Mouse (Mus musculus) MEL (cell line): ENCODE measurements around the gene Gm6020. TPM values are rescaled to one million over a fixed set of nuclear protein-coding genes. Genes with fewer than 3 reads are reported as not detected.
A peak's percentile ranks its signal among the peaks of the same experiment; 100 is the strongest.

Experiments
- DNase-seq: peaks from one replicate; pipeline ENCODE4 v3.0.0; 2011; ENCODE audit warnings: low read depth, low spot score
- H3K27ac ChIP-seq: 2 replicates; pipeline ENCODE4 v1.5.1; 2012; ENCODE audit warnings: low read depth, mild to moderate bottlenecking, control low read depth, low read length, moderate library complexity; ENCODE audit not compliant: control insufficient read depth
- H3K27me3 ChIP-seq, 2 experiments: fragments of 150-350 bp in 1 of 2; sonication (generic) in 1 of 2; 2 replicates each; pipeline ENCODE4 v1.6.1; 2012; ENCODE audit warnings: low read length in 2 of 2, mild to moderate bottlenecking in 2 of 2, improper control_type of control experiment in 1 of 2, moderate library complexity in 1 of 2; ENCODE audit not compliant: insufficient read depth in 2 of 2, control insufficient read depth in 1 of 2
- H3K36me3 ChIP-seq, 2 experiments: 2 replicates each; pipeline ENCODE4 v1.6.1; 2012 to 2014; ENCODE audit warnings: low read length in 2 of 2, improper control_type of control experiment in 1 of 2, inconsistent platforms in 1 of 2, mild to moderate bottlenecking in 1 of 2; ENCODE audit not compliant: insufficient read depth in 2 of 2, control insufficient read depth in 1 of 2
- H3K4me1 ChIP-seq, 2 experiments: fragments of 150-350 bp in 1 of 2; sonication (generic) in 1 of 2; 2 replicates each; pipeline ENCODE4 v1.6.1; 2012; ENCODE audit warnings: low read length in 2 of 2, improper control_type of control experiment in 1 of 2, mild to moderate bottlenecking in 1 of 2; ENCODE audit not compliant: insufficient read depth in 2 of 2, control insufficient read depth in 1 of 2
- H3K4me3 ChIP-seq, 2 experiments: fragments of 150-350 bp in 1 of 2; sonication (generic) in 1 of 2; 2 replicates each; pipeline ENCODE4 v1.5.1; 2012; ENCODE audit warnings: low read depth in 2 of 2, low read length in 2 of 2, mild to moderate bottlenecking in 2 of 2, moderate library complexity in 2 of 2, control low read depth in 1 of 2, improper control_type of control experiment in 1 of 2; ENCODE audit not compliant: control insufficient read depth in 1 of 2, insufficient read depth in 1 of 2
- H3K79me2 ChIP-seq: 2 replicates; pipeline ENCODE4 v1.6.1; 2012; ENCODE audit warnings: mild to moderate bottlenecking, low read length, moderate library complexity; ENCODE audit not compliant: control insufficient read depth, poor library complexity, insufficient read depth
- H3K9ac ChIP-seq: 2 replicates; pipeline ENCODE4 v1.6.1; 2012; ENCODE audit warnings: low read depth, mild to moderate bottlenecking, control low read depth, low read length, moderate library complexity; ENCODE audit not compliant: control insufficient read depth, poor library complexity, severe bottlenecking
- H3K9me3 ChIP-seq: fragments of 150-350 bp; sonication (generic); replicated peaks from 2 replicates; pipeline ENCODE4 v1.6.1; 2012; ENCODE audit warnings: mild to moderate bottlenecking, low read length, improper control_type of control experiment, moderate library complexity; ENCODE audit not compliant: insufficient read depth
- CHD1 ChIP-seq: IDR thresholded peaks from 2 replicates; pipeline ENCODE4 v1.6.1; 2012; ENCODE audit warnings: low read depth, mild to moderate bottlenecking, inconsistent platforms, low read length, improper control_type of control experiment
- E2F4 ChIP-seq: IDR thresholded peaks from 2 replicates; pipeline ENCODE4 v1.6.1; 2011; ENCODE audit warnings: low read depth, low read length, improper control_type of control experiment, borderline replicate concordance
- EP300 ChIP-seq, 2 experiments: IDR thresholded peaks; 2 replicates each; pipeline ENCODE4 v1.6.1; 2011; ENCODE audit warnings: improper control_type of control experiment in 2 of 2, low read length in 2 of 2, low read depth in 1 of 2, mild to moderate bottlenecking in 1 of 2
- GABPA ChIP-seq: IDR thresholded peaks from 2 replicates; pipeline ENCODE4 v1.6.1; 2012; ENCODE audit warnings: low read depth, mild to moderate bottlenecking, inconsistent platforms, low read length, improper control_type of control experiment, moderate library complexity
- GATA1 ChIP-seq: IDR thresholded peaks from 2 replicates; pipeline ENCODE4 v1.6.1; 2011; ENCODE audit warnings: low read depth, low read length, improper control_type of control experiment
- HCFC1 ChIP-seq: IDR thresholded peaks from 2 replicates; pipeline ENCODE4 v1.6.1; 2012; ENCODE audit warnings: low read depth, mild to moderate bottlenecking, inconsistent platforms, low read length, improper control_type of control experiment, moderate library complexity
- MAFK ChIP-seq: IDR thresholded peaks from 2 replicates; pipeline ENCODE4 v1.6.1; 2011; ENCODE audit warnings: low read depth, mild to moderate bottlenecking, low read length, improper control_type of control experiment, borderline replicate concordance
- MEF2A ChIP-seq: IDR thresholded peaks from 2 replicates; pipeline ENCODE4 v1.6.1; 2014; ENCODE audit warnings: low read depth, mild to moderate bottlenecking, inconsistent platforms, low read length, improper control_type of control experiment; ENCODE audit not compliant: poor library complexity, insufficient replicate concordance, severe bottlenecking; ENCODE audit errors: extremely low read depth
- MYB ChIP-seq: IDR thresholded peaks from 2 replicates; pipeline ENCODE4 v1.6.1; 2011; ENCODE audit warnings: mild to moderate bottlenecking, low read depth, low read length, improper control_type of control experiment
- NELFE ChIP-seq: IDR thresholded peaks from 2 replicates; pipeline ENCODE4 v1.6.1; 2011; ENCODE audit warnings: low read depth, low read length, improper control_type of control experiment
- POLR2AphosphoS5 ChIP-seq: IDR thresholded peaks from 2 replicates; pipeline ENCODE4 v1.6.1; 2012; ENCODE audit warnings: low read depth, borderline replicate concordance, mild to moderate bottlenecking, inconsistent platforms, low read length, moderate library complexity, mixed read lengths
- TAL1 ChIP-seq: IDR thresholded peaks from 2 replicates; pipeline ENCODE4 v1.6.1; 2012; ENCODE audit warnings: mild to moderate bottlenecking, inconsistent platforms, low read length, moderate library complexity, mixed read lengths
- USF1 ChIP-seq: IDR thresholded peaks from 2 replicates; pipeline ENCODE4 v1.6.1; 2014; ENCODE audit warnings: low read depth, mild to moderate bottlenecking, inconsistent platforms, low read length, improper control_type of control experiment, moderate library complexity
- ZC3H11A ChIP-seq: IDR thresholded peaks from 2 replicates; pipeline ENCODE4 v1.6.1; 2012; ENCODE audit warnings: low read depth, mild to moderate bottlenecking, inconsistent platforms, low read length, improper control_type of control experiment
- ZKSCAN1 ChIP-seq: IDR thresholded peaks from 2 replicates; pipeline ENCODE4 v1.6.1; 2012; ENCODE audit warnings: low read depth, mild to moderate bottlenecking, inconsistent platforms, low read length, improper control_type of control experiment, moderate library complexity
- ZMIZ1 ChIP-seq: IDR thresholded peaks from 2 replicates; pipeline ENCODE4 v1.6.1; 2012; ENCODE audit warnings: low read depth, mild to moderate bottlenecking, inconsistent platforms, low read length, improper control_type of control experiment, moderate library complexity
- polyA plus RNA-seq, 2 experiments: library from polyadenylated mRNA; stranded (reverse) in 1 of 2; unstranded in 1 of 2; fragments of >175 nt in 1 of 2; fragments of >200 nt in 1 of 2; gene quantifications; 2 replicates each; pipeline versions ENCODE4 v1.2.1 to v1.2.4; 2012; ENCODE audit warnings: low replicate concordance in 2 of 2, low read depth in 1 of 2; ENCODE audit not compliant: insufficient read length in 2 of 2, insufficient read depth in 1 of 2, missing spikeins in 1 of 2
- total RNA-seq: library from RNA; depleted of rRNA; stranded (reverse); fragments of 300-350 nt; gene quantifications from 2 replicates; pipeline ENCODE4 v1.2.3, GENCODE M21; 2012; rRNA removed

Gene Gm6020
- total and polyA plus RNA-seq, 3 experiments: not detected

DNA sequence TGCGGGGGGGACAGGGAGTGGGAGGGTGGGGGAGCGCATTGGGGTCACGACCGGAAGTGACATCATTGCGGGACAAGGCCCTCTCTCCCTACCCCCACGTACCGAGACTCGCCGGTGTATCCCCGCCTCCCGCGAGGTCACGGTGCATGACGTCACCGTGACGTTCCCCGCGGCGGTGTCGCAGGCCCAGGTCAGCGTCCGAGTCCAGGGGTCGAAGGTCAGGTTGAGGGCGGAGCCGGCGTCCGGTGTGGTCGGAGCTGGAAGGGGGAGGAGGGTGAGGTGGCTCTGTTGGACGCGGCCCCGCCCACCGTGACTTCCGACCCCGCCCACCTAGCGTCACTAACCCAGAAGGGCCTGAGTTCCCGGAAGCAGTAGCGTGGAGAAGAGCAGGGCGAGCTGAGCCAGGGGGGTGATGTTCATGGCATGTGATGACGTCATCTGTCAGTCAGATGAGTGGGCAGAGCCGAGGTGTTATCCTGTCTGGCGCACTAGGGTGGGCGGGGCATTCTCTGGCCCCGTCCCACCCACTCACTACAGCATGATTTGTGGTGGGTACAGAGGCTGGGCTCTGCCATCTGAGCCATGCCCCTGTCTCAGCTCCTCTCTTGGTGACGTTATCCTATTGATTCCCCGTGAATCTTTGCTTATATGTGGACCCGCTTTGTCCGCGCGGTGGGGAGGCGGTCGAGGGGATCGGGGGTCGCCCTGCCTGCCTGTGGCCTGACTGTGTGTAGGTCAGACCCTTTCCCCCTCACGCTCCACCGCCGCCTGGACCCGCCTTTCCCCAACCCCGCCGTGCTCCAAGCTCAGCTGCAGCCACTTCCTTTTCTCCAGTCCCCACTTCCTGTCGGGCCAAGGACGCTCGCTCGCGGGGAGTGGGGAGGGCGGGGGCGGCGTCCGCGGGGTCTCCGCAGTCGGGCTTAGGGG, 43.5 kb downstream of the Gm6020 start:
- no peak for DNase-seq
- Histone ChIP-seq H3K36me3 (no peaks in the 10 kb centered on the region), H3K9ac (no peak overlapping the region), H3K27ac (no peak overlapping the region), H3K4me1 (no peaks in the 10 kb centered on the region), H3K9me3 (no peaks in the 10 kb centered on the region), H3K79me2 (no peaks in the 10 kb centered on the region), H3K4me3 (no peak overlapping the region), H3K27me3 (no peaks in the 10 kb centered on the region)
- no peak for TF ChIP-seq HCFC1
- no peak for TF ChIP-seq CHD1
- TF ChIP-seq USF1: no peak
- TF ChIP-seq NELFE: no peak
- TF ChIP-seq MYB: no peak
- no peak for TF ChIP-seq ZMIZ1
- TF ChIP-seq ZKSCAN1: no peak
- TF ChIP-seq EP300 (IDR thresholded peaks at IDR 0.05; ENCODE audit: low read depth in 1 of 2, low read length in 2 of 2): no peak
- TF ChIP-seq GABPA: no peak

DNA sequence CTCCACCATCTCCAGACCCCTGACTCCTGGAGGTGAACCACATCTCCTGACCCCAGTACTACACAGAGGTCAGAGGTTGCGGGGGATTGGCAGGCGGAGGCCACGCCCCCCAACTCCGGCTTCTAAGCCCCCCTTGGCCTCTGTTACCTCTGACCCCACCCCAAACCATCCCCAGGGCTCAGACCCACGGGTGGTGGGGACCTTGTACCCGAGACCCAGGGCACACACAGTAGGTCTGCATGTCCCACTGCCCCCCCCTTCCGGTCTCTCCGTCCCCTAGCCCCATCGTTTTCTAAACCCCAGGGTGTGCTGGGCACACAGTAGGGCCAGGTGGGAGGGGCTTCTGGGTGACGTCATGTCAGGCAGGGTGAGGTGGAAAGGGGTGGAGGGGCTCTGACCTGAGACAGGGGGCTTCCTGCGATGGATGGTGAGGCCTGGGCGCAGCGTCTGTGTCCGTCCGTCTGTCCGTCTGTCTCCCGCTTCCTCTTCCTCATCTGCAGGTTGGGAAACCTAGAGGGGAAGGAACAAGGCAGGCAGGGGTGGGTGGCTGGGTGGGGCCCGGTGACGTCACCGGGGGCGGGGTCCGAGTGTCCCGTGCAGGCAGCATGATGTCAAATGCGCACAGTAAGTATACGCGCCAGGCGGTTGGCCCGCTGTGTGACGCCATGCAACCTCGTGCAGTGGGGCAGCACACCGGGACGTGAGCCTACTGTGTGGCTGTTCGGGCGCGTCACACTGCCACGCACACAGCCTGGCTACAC, 44.4 kb downstream of the Gm6020 start, which contains the start of gene Csf2ra:
TSS of gene Csf2ra (minus strand) at position 489 of the 761 bp plus-strand sequence.
- DNase-seq: no peak
- no peak within 1 kb of the TSS for H3K27ac ChIP-seq
- H3K27me3 ChIP-seq: no peaks in the 10 kb centered on the region
- H3K9me3 ChIP-seq: no peaks in the 10 kb centered on the region
- no peak within 1 kb of the TSS for H3K4me3 ChIP-seq
- TF ChIP-seq GATA1 (no peak), ZKSCAN1 (peak; percentile 51), MAFK (no peak), CHD1 (no peak), TAL1 (no peak), POLR2AphosphoS5 (no peak), ZC3H11A (no peak), E2F4 (no peak), MEF2A (no peak)
- H3K79me2 ChIP-seq: no peaks in the 10 kb centered on the region
- H3K4me1 ChIP-seq: no peaks in the 10 kb centered on the region
- H3K36me3 ChIP-seq: no peaks in the 10 kb centered on the region
- H3K9ac ChIP-seq: no peak within 1 kb of the TSS

Other genes starting within 250 kb of the Gm6020 start
- gene Zfp950, start 43.0 kb upstream of the Gm6020 start, total RNA-seq: 9.9 and 12.1 TPM in 2 replicates
- gene Zfp950, start 43.0 kb upstream of the Gm6020 start, polyA plus RNA-seq: 100 to 1,000 TPM in 1 of 2 experiments, 1 to 10 TPM in 1; 5.4 to 113 TPM
- not detected in 2 replicates for gene Gm7102, start 7.6 kb upstream of the Gm6020 start, total RNA-seq
- gene Gm7102, start 7.6 kb upstream of the Gm6020 start, polyA plus RNA-seq: 1 to 10 TPM in 1 of 2 experiments, not detected in 1; 1.9 TPM
- not detected in 2 replicates for gene Csf2ra, start 44.5 kb downstream of the Gm6020 start, total RNA-seq
- not detected for gene Csf2ra, start 44.5 kb downstream of the Gm6020 start, polyA plus RNA-seq
- not detected in 2 replicates for gene Gm21060, start 113.2 kb downstream of the Gm6020 start, total RNA-seq
- gene Gm21060, start 113.2 kb downstream of the Gm6020 start, polyA plus RNA-seq: not detected